Mouse (Mus musculus): ENCODE measurements around the gene Gm20683.

Gm20683 gene

GRCm38 (mm10) chr17:25792615-25793014 is 48.9 kb downstream of the Gm20683 start, which contains the start of gene Fam173a:
Fam173a (minus strand) TSS chr17:25792901.
- DNase-seq = peak; percentile 77

- DNase-seq = peak; percentile 85
Measured at GRCm38 (mm10) chr17:25791843-25792527, 49.6 kb downstream of the Gm20683 start.

GRCm38 (mm10) chr17:25791320-25791842 is 50.2 kb downstream of the Gm20683 start:
- DNase-seq = no peak

GRCm38 (mm10) chr17:25786781-25787504 is 54.6 kb downstream of the Gm20683 start:
- no peak for DNase-seq

- DNase-seq = no peak
Measured at GRCm38 (mm10) chr17:25786280-25786679, 55.3 kb downstream of the Gm20683 start, which contains the start of gene Ccdc78. Ccdc78 (plus strand) TSS chr17:25786580.

GRCm38 (mm10) chr17:25785281-25785745 is 56.2 kb downstream of the Gm20683 start, which contains the start of gene Haghl:
Haghl (minus strand) TSS chr17:25785673.
- DNase-seq = peak; percentile 98
